Mouse (Mus musculus): ENCODE results near the gene Tjp2.

DNA sequence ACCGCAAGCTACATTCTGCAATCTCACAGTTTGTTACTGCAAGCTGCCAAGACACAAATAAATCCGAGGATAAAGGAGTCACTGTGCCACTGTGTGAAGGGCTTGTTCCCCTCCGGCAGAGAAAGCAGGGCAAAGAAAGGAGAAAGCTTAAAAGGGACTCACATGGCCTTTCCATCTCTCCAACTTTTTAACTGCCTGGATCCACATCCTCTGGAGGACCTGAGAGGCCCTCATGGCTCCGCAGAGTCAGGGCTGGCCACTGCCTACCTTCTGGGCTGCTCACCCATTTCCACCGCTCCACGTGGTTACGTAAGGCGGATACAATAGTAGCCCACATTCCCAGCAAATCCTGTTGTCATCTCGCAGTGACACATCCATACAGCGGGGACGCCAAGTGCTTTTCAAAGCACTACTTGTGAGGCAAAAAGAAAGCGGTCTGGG, 82.2 kb downstream of the Tjp2 start:
- TF ChIP-seq CTCF (IDR thresholded peaks at IDR 0.05; ENCODE audit: borderline replicate concordance, extremely low read depth, insufficient read depth, insufficient read length) (no peak), POLR2A (IDR thresholded peaks at IDR 0.05; ENCODE audit: borderline replicate concordance, extremely low read depth, insufficient read depth, insufficient read length, poor library complexity, severe bottlenecking) (no peak)
